ENCODE assay signal across 29 mouse cellular contexts in genomic region chr9:55250595-55251247, GRCm38 (mm10). TPM values are rescaled to one million over a fixed set of nuclear protein-coding genes. Genes with fewer than 3 reads are reported as not detected.
A peak's percentile ranks its signal among the peaks of the same experiment; 100 is the strongest.
DNase-seq lines count a peak whose midpoint lies in the region; ATAC-seq and TF ChIP-seq lines count a peak whose summit lies in the region.
"Had no signal": no experiment of that assay in that cellular context is flagged by ENCODE, and none has a peak within 500 bp of the region (broad histone marks: within the 10 kb centered on the region; RNA-seq: fewer than 3 reads in every experiment).

No protein-coding gene starts in this region.

- whole genome bisulfite sequencing in kidney, adult 2 months = 47% methylated on average over 6 of the region's 6 CpGs
- WGBS in liver, adult 2 months = 21% methylated on average over 6 of the region's 6 CpGs
- 64% methylated on average over 6 of the region's 6 CpGs for WGBS in liver, embryonic 12.5 days (ENCODE audit: insufficient replicate concordance)
- 62% methylated on average over 6 of the region's 6 CpGs for WGBS in intestine, embryonic 16.5 days
- WGBS in forebrain, embryonic 14.5 days = 88% methylated on average over 6 of the region's 6 CpGs

- H3K4me2 ChIP-seq in liver, embryonic 12.5 days = no peak overlapping the region
- no peak overlapping the region; the same call in 1 of the 2 replicates for H3K4me2 ChIP-seq in intestine, embryonic 16.5 days (ENCODE audit: low read depth, low read length)
- no peak overlapping the region for H3K4me2 ChIP-seq in forebrain, embryonic 14.5 days (ENCODE audit: low read length)
- H3K4me2 ChIP-seq: heart, embryonic 15.5 days; liver, embryonic 15.5 days; lung, embryonic 15.5 days; midbrain, embryonic 15.5 days; neural tube, embryonic 15.5 days; stomach, embryonic 15.5 days had no signal

- H3K4me1 ChIP-seq in kidney, adult 2 months (ENCODE audit: control insufficient read depth, insufficient read depth, low read length) = peaks cover 10% of the 10 kb centered on the region; the same call in 1 of the 2 replicates
- H3K4me1 ChIP-seq in liver, adult 2 months (ENCODE audit: control insufficient read depth, insufficient read depth, low read length) = peaks cover 17% of the 10 kb centered on the region
- no peaks in the 10 kb centered on the region for H3K4me1 ChIP-seq in liver, embryonic 12.5 days
- no peaks in the 10 kb centered on the region; the same call in 1 of the 2 replicates for H3K4me1 ChIP-seq in intestine, embryonic 16.5 days (ENCODE audit: control insufficient read depth, insufficient read depth, low read length)
- H3K4me1 ChIP-seq in forebrain, embryonic 14.5 days (ENCODE audit: control insufficient read depth, insufficient read depth, low read length) = no peaks in the 10 kb centered on the region
- H3K4me1 ChIP-seq: heart, embryonic 10.5 days; heart, embryonic 15.5 days; liver, embryonic 15.5 days; lung, embryonic 15.5 days; midbrain, embryonic 10.5 days; midbrain, embryonic 15.5 days; neural tube, embryonic 15.5 days; stomach, embryonic 15.5 days had no signal

- DNase-seq in kidney, adult 2 months = peak; percentile 62
- DNase-seq in kidney, adult 18-20 months = no peak
- DNase-seq in liver, adult 2 months (ENCODE audit: extremely low read depth, low read depth, low spot score) = peak; percentile 99
- DNase-seq in yolk sac, embryonic 10.5 days (ENCODE audit: low spot score) = peak; percentile 53
- DNase-seq in forebrain, embryonic 14.5 days (ENCODE audit: low spot score) = no peak
- DNase-seq: adrenal gland, postnatal 36 days; cerebellum, adult 2 months; cerebellum, postnatal 14 days; forebrain, postnatal 0 days; gastrocnemius, postnatal 14 days; heart, adult 11 months; left cerebral cortex, postnatal 4 days; retina, postnatal 1 day; right cerebral cortex, postnatal 14 days; thymus, postnatal 14 days had no signal

- H3K79me2 ChIP-seq in liver, adult 2 months (ENCODE audit: control insufficient read depth, insufficient read depth, low read length) = no peaks in the 10 kb centered on the region; the same call in 1 of the 2 replicates

- no peak for ATAC-seq in liver, embryonic 12.5 days
- peak; percentile 96 for ATAC-seq in intestine, embryonic 16.5 days
- no peak for ATAC-seq in forebrain, embryonic 14.5 days
- ATAC-seq in erythroblast, adult 5-6 weeks (replicated peaks; ENCODE audit: low FRiP score, poor library complexity, severe bottlenecking) = no peak
- ATAC-seq: forebrain, postnatal 0 days; hindbrain, embryonic 16.5 days; midbrain, embryonic 15.5 days; Patski had no signal

- no peak overlapping the region for H3K4me3 ChIP-seq in kidney, adult 2 months (ENCODE audit: insufficient read depth, low read depth, low read length)
- H3K4me3 ChIP-seq in liver, adult 2 months (ENCODE audit: insufficient read depth, low read depth, low read length) = no peak overlapping the region
- no peak overlapping the region for H3K4me3 ChIP-seq in liver, embryonic 12.5 days
- no peak overlapping the region for H3K4me3 ChIP-seq in intestine, embryonic 16.5 days (ENCODE audit: low read length)
- H3K4me3 ChIP-seq in forebrain, embryonic 14.5 days (ENCODE audit: low read depth, low read length) = no peak overlapping the region
- H3K4me3 ChIP-seq: heart, embryonic 10.5 days; heart, embryonic 15.5 days; liver, embryonic 15.5 days; lung, embryonic 15.5 days; midbrain, embryonic 10.5 days; midbrain, embryonic 15.5 days; neural tube, embryonic 15.5 days; stomach, embryonic 15.5 days had no signal

- H3K27ac ChIP-seq in kidney, adult 2 months (ENCODE audit: insufficient read depth, low read depth, low read length) = peak overlapping the region; percentile 91
- H3K27ac ChIP-seq in liver, adult 2 months (replicated peaks; ENCODE audit: insufficient read depth, low read depth, low read length) = peak overlapping the region; percentile 71
- H3K27ac ChIP-seq in liver, embryonic 12.5 days = no peak overlapping the region
- H3K27ac ChIP-seq in intestine, embryonic 16.5 days (ENCODE audit: low read length) = peak overlapping the region; percentile 83
- no peak overlapping the region for H3K27ac ChIP-seq in forebrain, embryonic 14.5 days (ENCODE audit: low read depth, low read length)
- H3K27ac ChIP-seq: heart, embryonic 10.5 days; heart, embryonic 15.5 days; kidney, postnatal 0 days; liver, embryonic 15.5 days; lung, embryonic 15.5 days; midbrain, embryonic 10.5 days; midbrain, embryonic 15.5 days; neural tube, embryonic 15.5 days; stomach, embryonic 15.5 days had no signal

- H3K9me3 ChIP-seq in liver, embryonic 12.5 days (replicated peaks) = no peaks in the 10 kb centered on the region
- H3K9me3 ChIP-seq in intestine, embryonic 16.5 days (ENCODE audit: control insufficient read depth, low read length) = no peaks in the 10 kb centered on the region
- no peaks in the 10 kb centered on the region for H3K9me3 ChIP-seq in forebrain, embryonic 14.5 days (replicated peaks; ENCODE audit: control insufficient read depth, low read length)
- H3K9me3 ChIP-seq: heart, embryonic 10.5 days; heart, embryonic 15.5 days; liver, embryonic 15.5 days; lung, embryonic 15.5 days; midbrain, embryonic 10.5 days; midbrain, embryonic 15.5 days; neural tube, embryonic 15.5 days; stomach, embryonic 15.5 days had no signal

- no peak for TF ChIP-seq CTCF in kidney, adult 2 months (conservative IDR thresholded peaks at IDR 0.05; ENCODE audit: insufficient read depth, insufficient read length, low read depth, low read length)
- no peak for TF ChIP-seq CTCF in liver, adult 2 months (IDR thresholded peaks at IDR 0.05; ENCODE audit: low read depth, low read length)

- H3K27me3 ChIP-seq in kidney, adult 2 months (replicated peaks; ENCODE audit: control insufficient read depth, insufficient read depth, low read length) = no peaks in the 10 kb centered on the region
- no peaks in the 10 kb centered on the region for H3K27me3 ChIP-seq in liver, adult 2 months (ENCODE audit: control insufficient read depth, insufficient read depth, low read length)
- no peaks in the 10 kb centered on the region for H3K27me3 ChIP-seq in liver, embryonic 12.5 days (replicated peaks)
- no peaks in the 10 kb centered on the region for H3K27me3 ChIP-seq in intestine, embryonic 16.5 days (replicated peaks; ENCODE audit: control insufficient read depth, insufficient read depth, low read length)
- H3K27me3 ChIP-seq in forebrain, embryonic 14.5 days (replicated peaks; ENCODE audit: control insufficient read depth, insufficient read depth, low read length) = no peaks in the 10 kb centered on the region
- H3K27me3 ChIP-seq: heart, embryonic 15.5 days; liver, embryonic 15.5 days; lung, embryonic 15.5 days; midbrain, embryonic 15.5 days; neural tube, embryonic 15.5 days; Patski; stomach, embryonic 15.5 days had no signal

- no peak overlapping the region for H3K9ac ChIP-seq in liver, adult 2 months (ENCODE audit: low read depth, low read length)
- H3K9ac ChIP-seq in liver, embryonic 12.5 days = no peak overlapping the region
- no peak overlapping the region for H3K9ac ChIP-seq in intestine, embryonic 16.5 days (ENCODE audit: low read depth, low read length)
- no peak overlapping the region for H3K9ac ChIP-seq in forebrain, embryonic 14.5 days (ENCODE audit: low read length)
- H3K9ac ChIP-seq: forebrain, postnatal 0 days; heart, embryonic 15.5 days; liver, embryonic 15.5 days; lung, embryonic 15.5 days; midbrain, embryonic 15.5 days; neural tube, embryonic 15.5 days; stomach, embryonic 15.5 days had no signal

- no peak for TF ChIP-seq POLR2A in kidney, adult 2 months (IDR thresholded peaks at IDR 0.05; ENCODE audit: low read depth, low read length)
- no peak for TF ChIP-seq POLR2A in liver, adult 2 months (IDR thresholded peaks at IDR 0.05; ENCODE audit: extremely low read depth, insufficient read depth, low read length)

- H3K36me3 ChIP-seq in kidney, adult 2 months (ENCODE audit: control insufficient read depth, insufficient read depth, low read length) = no peaks in the 10 kb centered on the region
- H3K36me3 ChIP-seq in liver, adult 2 months (ENCODE audit: control insufficient read depth, insufficient read depth, low read length) = no peaks in the 10 kb centered on the region
- no peaks in the 10 kb centered on the region for H3K36me3 ChIP-seq in liver, embryonic 12.5 days
- no peaks in the 10 kb centered on the region for H3K36me3 ChIP-seq in intestine, embryonic 16.5 days (ENCODE audit: control insufficient read depth, insufficient read depth, low read length)
- no peaks in the 10 kb centered on the region for H3K36me3 ChIP-seq in forebrain, embryonic 14.5 days (ENCODE audit: control insufficient read depth, insufficient read depth, low read length)
- H3K36me3 ChIP-seq: heart, embryonic 10.5 days; heart, embryonic 15.5 days; liver, embryonic 15.5 days; lung, embryonic 15.5 days; midbrain, embryonic 10.5 days; midbrain, embryonic 15.5 days; neural tube, embryonic 15.5 days; stomach, embryonic 15.5 days had no signal

RNA-seq across cellular contexts. Expression of gene Fbxo22, which starts 42.0 kb away (rescaled TPM):
- 26.4 and 27.7 TPM in 2 replicates for polyA plus RNA-seq in kidney, adult 2 months (2012; rRNA removed)
- 44.4 and 45.4 TPM in 2 replicates for total RNA-seq in liver, adult 2 months (2014; rRNA removed)
- 18.3 and 18.5 TPM in 2 replicates for polyA plus RNA-seq in liver, adult 2 months (2012; rRNA removed)
- polyA plus RNA-seq in liver, embryonic 12.5 days (2016; fragmentation: Nextera tagmentation; extraction: Ambion mirVana) = 33.0 and 36.3 TPM in 2 replicates
- polyA plus RNA-seq in intestine, embryonic 16.5 days (2015; fragmentation: Nextera tagmentation; extraction: Ambion mirVana) = 55.3 and 61.0 TPM in 2 replicates
- polyA plus RNA-seq in forebrain, embryonic 14.5 days (2014; fragmentation: Nextera tagmentation; extraction: Ambion mirVana) = 73.0 and 83.6 TPM in 2 replicates
- 12.3 and 13.6 TPM in 2 replicates for total RNA-seq in erythroblast, adult 5-6 weeks (2015; ENCODE audit: low replicate concordance)
- total RNA-seq in erythroblast, adult 5-6 weeks (2017; ENCODE audit: low replicate concordance) = 9.8 and 10.2 TPM in 2 replicates

Comparison
In these comparisons a context has a peak if more than half of its experiments do, and no peak if none do; other contexts are left out.
1. DNase-seq: peak in kidney, adult 2 months (single experiment), liver, adult 2 months (single experiment) and yolk sac, embryonic 10.5 days (single experiment); none in kidney, adult 18-20 months (single experiment) and forebrain, embryonic 14.5 days (single experiment).
2. H3K27ac ChIP-seq: peak in kidney, adult 2 months (single experiment), liver, adult 2 months (single experiment) and intestine, embryonic 16.5 days (single experiment); none in liver, embryonic 12.5 days (single experiment) and forebrain, embryonic 14.5 days (single experiment).